Mouse (Mus musculus): Measurements from ENCODE around the gene Tmem39a. TPM values are rescaled to one million over a fixed set of nuclear protein-coding genes. Genes with fewer than 3 reads are reported as not detected.

Tmem39a gene
- polyA plus RNA-seq, 1 experiment: 143 TPM

- no peak overlapping the region for H3K4me3 ChIP-seq (ENCODE audit: insufficient read depth, low read length)
- H3K27ac ChIP-seq (ENCODE audit: insufficient read depth, low read length): no peak overlapping the region
- no peak for TF ChIP-seq CTCF (IDR thresholded peaks at IDR 0.05; ENCODE audit: borderline replicate concordance, insufficient read depth, low read length)
- no peak for TF ChIP-seq POLR2A (IDR thresholded peaks at IDR 0.05; ENCODE audit: low read depth, low read length)
- H3K4me1 ChIP-seq (ENCODE audit: control insufficient read depth, insufficient read depth, low read length): peaks cover 3% of the 10 kb centered on the region
Measured at GRCm38 (mm10) chr16:38602989-38603804, 44.7 kb downstream of the Tmem39a start.

- Histone ChIP-seq H3K27ac (ENCODE audit: insufficient read depth, low read length) (no peak overlapping the region), H3K4me3 (ENCODE audit: insufficient read depth, low read length) (no peak overlapping the region), H3K4me1 (ENCODE audit: control insufficient read depth, insufficient read depth, low read length) (no peaks in the 10 kb centered on the region)
- no peak for TF ChIP-seq POLR2A (IDR thresholded peaks at IDR 0.05; ENCODE audit: low read depth, low read length)
- TF ChIP-seq CTCF (IDR thresholded peaks at IDR 0.05; ENCODE audit: borderline replicate concordance, insufficient read depth, low read length): no peak
Measured at GRCm38 (mm10) chr16:38606509-38606908, 48.0 kb downstream of the Tmem39a start.

DNA sequence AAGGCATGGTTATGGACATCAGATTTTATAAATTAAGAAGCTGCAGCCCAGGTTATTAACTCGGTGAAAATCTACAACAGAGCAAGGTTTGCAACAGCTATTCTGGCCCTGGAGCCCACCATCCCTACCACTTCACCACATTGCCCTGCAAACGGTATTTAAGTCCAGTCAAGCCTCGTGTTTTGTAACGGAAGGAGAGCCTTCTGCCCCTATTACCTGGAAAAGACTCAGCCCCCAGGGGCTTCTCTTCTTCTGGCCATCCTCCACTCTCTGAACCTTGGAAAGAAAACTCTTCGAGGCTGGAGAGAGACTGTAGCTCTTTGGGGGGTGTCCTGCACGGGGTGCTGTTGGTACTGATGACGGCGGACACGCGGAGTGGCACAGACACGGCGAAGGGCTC lies 50.2 kb downstream of the Tmem39a start:
- no peak for TF ChIP-seq CTCF (IDR thresholded peaks at IDR 0.05; ENCODE audit: borderline replicate concordance, insufficient read depth, low read length)
- no peak for TF ChIP-seq POLR2A (IDR thresholded peaks at IDR 0.05; ENCODE audit: low read depth, low read length)
- Histone ChIP-seq H3K4me1 (ENCODE audit: control insufficient read depth, insufficient read depth, low read length) (no peaks in the 10 kb centered on the region), H3K4me3 (ENCODE audit: insufficient read depth, low read length) (no peak overlapping the region), H3K27ac (ENCODE audit: insufficient read depth, low read length) (no peak overlapping the region)

GRCm38 (mm10) chr16:38609092-38609491 lies 50.6 kb downstream of the Tmem39a start:
- H3K4me1 ChIP-seq (ENCODE audit: control insufficient read depth, insufficient read depth, low read length): no peaks in the 10 kb centered on the region
- H3K4me3 ChIP-seq (ENCODE audit: insufficient read depth, low read length): no peak overlapping the region
- TF ChIP-seq CTCF (IDR thresholded peaks at IDR 0.05; ENCODE audit: borderline replicate concordance, insufficient read depth, low read length): no peak
- no peak for TF ChIP-seq POLR2A (IDR thresholded peaks at IDR 0.05; ENCODE audit: low read depth, low read length)
- no peak overlapping the region for H3K27ac ChIP-seq (ENCODE audit: insufficient read depth, low read length)

- no peak for TF ChIP-seq POLR2A (IDR thresholded peaks at IDR 0.05; ENCODE audit: low read depth, low read length)
- no peak for TF ChIP-seq CTCF (IDR thresholded peaks at IDR 0.05; ENCODE audit: borderline replicate concordance, insufficient read depth, low read length)
- Histone ChIP-seq H3K4me3 (ENCODE audit: insufficient read depth, low read length) (no peak overlapping the region), H3K27ac (ENCODE audit: insufficient read depth, low read length) (no peak overlapping the region; the same call in 1 of the 2 replicates), H3K4me1 (ENCODE audit: control insufficient read depth, insufficient read depth, low read length) (no peaks in the 10 kb centered on the region)
Measured at GRCm38 (mm10) chr16:38612646-38613045, 54.1 kb downstream of the Tmem39a start.

- TF ChIP-seq CTCF (IDR thresholded peaks at IDR 0.05; ENCODE audit: borderline replicate concordance, insufficient read depth, low read length) (no peak), POLR2A (IDR thresholded peaks at IDR 0.05; ENCODE audit: low read depth, low read length) (no peak)
- no peak overlapping the region for H3K27ac ChIP-seq (ENCODE audit: insufficient read depth, low read length)
- H3K4me3 ChIP-seq (ENCODE audit: insufficient read depth, low read length): no peak overlapping the region
- no peaks in the 10 kb centered on the region for H3K4me1 ChIP-seq (ENCODE audit: control insufficient read depth, insufficient read depth, low read length)
Measured at GRCm38 (mm10) chr16:38613646-38614045, 55.1 kb downstream of the Tmem39a start.

DNA sequence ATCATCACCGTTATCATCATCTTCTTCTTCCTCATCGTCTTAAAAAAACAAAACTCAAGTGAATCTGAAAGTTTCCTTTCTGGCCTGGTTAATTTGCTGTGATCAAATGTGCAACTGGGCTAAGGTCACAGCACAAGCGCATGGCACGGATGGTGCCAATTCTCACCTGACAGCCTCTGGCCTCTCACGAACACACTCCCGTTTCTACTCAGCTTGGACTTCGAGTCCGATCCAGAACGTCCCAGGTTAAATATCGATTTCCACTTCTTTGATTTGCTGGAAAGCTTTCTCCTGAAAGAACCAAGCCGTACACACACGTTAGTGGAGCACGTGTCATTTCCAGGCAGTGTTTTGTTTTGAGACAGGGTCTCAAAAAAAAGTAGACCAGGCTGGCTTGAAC lies 59.5 kb downstream of the Tmem39a start:
- Histone ChIP-seq H3K4me1 (ENCODE audit: control insufficient read depth, insufficient read depth, low read length) (no peaks in the 10 kb centered on the region), H3K27ac (ENCODE audit: insufficient read depth, low read length) (no peak overlapping the region), H3K4me3 (ENCODE audit: insufficient read depth, low read length) (no peak overlapping the region)
- TF ChIP-seq CTCF (IDR thresholded peaks at IDR 0.05; ENCODE audit: borderline replicate concordance, insufficient read depth, low read length): no peak
- no peak for TF ChIP-seq POLR2A (IDR thresholded peaks at IDR 0.05; ENCODE audit: low read depth, low read length)

GRCm38 (mm10) chr16:38619054-38619453 lies 60.6 kb downstream of the Tmem39a start:
- TF ChIP-seq POLR2A (IDR thresholded peaks at IDR 0.05; ENCODE audit: low read depth, low read length) (no peak), CTCF (IDR thresholded peaks at IDR 0.05; ENCODE audit: borderline replicate concordance, insufficient read depth, low read length) (peak; percentile 61)
- no peak overlapping the region for H3K27ac ChIP-seq (ENCODE audit: insufficient read depth, low read length)
- H3K4me1 ChIP-seq (ENCODE audit: control insufficient read depth, insufficient read depth, low read length): no peaks in the 10 kb centered on the region
- no peak overlapping the region for H3K4me3 ChIP-seq (ENCODE audit: insufficient read depth, low read length)

DNA sequence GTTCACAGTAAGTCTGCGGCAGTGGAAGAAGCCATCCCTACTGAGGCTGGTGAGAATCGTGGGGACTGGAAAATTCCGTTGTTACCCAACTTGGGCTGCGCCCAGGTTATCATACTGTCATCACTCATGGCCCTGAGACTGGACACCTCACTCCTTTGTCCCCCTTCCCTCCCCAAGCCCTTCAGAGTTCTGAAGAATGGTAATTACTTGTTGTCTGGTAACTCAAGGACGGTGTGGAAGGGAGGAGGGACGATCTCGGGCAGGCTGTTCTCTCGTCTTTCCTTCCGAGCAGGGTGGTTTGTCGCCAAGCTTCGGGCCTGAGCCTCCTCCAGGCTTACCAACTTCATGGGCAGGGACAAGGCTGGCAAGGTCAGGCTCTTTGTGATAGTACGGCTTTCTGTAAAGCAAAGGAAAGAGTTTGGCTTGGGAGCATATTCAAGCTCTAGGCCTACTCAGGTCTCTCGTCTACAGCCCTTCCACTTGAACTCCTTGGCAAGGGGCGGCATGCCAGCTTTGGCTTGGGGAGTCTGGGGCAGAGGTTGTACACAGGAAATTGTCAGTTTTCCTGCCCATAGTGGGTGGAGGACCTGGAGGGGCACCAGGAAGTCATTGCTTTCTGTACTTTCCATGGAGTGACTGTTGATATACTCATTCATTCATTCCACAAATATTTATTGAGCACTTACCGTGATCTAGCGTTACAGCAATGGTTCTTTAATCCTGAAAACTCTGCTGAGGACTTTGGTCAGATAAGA lies 62.4 kb downstream of the Tmem39a start:
- H3K4me3 ChIP-seq (ENCODE audit: insufficient read depth, low read length): no peak overlapping the region
- H3K27ac ChIP-seq (ENCODE audit: insufficient read depth, low read length): no peak overlapping the region
- no peaks in the 10 kb centered on the region for H3K4me1 ChIP-seq (ENCODE audit: control insufficient read depth, insufficient read depth, low read length)
- TF ChIP-seq CTCF (IDR thresholded peaks at IDR 0.05; ENCODE audit: borderline replicate concordance, insufficient read depth, low read length) (no peak), POLR2A (IDR thresholded peaks at IDR 0.05; ENCODE audit: low read depth, low read length) (no peak)

DNA sequence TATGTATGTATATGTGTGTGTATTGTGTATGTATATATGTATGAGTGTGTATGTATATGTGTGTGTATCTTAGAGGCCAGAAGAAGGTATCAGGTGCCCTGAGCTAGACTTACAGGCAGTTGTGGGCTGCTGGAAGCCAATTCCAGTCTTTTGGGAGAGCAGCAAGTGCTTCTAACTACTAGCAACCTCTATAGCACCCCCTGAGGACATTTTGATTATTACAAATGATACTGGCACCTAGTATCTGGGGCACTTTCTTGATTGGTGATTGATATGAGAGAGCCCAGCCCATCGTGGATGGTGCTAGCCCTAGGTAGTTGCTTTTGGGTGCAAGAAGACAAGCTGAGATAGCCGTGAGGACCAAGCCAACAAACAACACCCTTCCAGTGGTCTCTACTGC lies 63.8 kb downstream of the Tmem39a start:
- no peaks in the 10 kb centered on the region for H3K4me1 ChIP-seq (ENCODE audit: control insufficient read depth, insufficient read depth, low read length)
- TF ChIP-seq POLR2A (IDR thresholded peaks at IDR 0.05; ENCODE audit: low read depth, low read length) (no peak), CTCF (IDR thresholded peaks at IDR 0.05; ENCODE audit: borderline replicate concordance, insufficient read depth, low read length) (no peak)
- no peak overlapping the region for H3K4me3 ChIP-seq (ENCODE audit: insufficient read depth, low read length)
- no peak overlapping the region for H3K27ac ChIP-seq (ENCODE audit: insufficient read depth, low read length)
